Mouse (Mus musculus) CD4-positive helper T cell, adult 2 months (primary cell): ENCODE data around the gene Cul7.

Source experiments
- DNase-seq: peaks from one replicate; pipeline ENCODE4 v3.0.0-alpha.2; 2012; ENCODE audit warnings: low read depth, missing footprints, low spot score

Gene Cul7

DNA sequence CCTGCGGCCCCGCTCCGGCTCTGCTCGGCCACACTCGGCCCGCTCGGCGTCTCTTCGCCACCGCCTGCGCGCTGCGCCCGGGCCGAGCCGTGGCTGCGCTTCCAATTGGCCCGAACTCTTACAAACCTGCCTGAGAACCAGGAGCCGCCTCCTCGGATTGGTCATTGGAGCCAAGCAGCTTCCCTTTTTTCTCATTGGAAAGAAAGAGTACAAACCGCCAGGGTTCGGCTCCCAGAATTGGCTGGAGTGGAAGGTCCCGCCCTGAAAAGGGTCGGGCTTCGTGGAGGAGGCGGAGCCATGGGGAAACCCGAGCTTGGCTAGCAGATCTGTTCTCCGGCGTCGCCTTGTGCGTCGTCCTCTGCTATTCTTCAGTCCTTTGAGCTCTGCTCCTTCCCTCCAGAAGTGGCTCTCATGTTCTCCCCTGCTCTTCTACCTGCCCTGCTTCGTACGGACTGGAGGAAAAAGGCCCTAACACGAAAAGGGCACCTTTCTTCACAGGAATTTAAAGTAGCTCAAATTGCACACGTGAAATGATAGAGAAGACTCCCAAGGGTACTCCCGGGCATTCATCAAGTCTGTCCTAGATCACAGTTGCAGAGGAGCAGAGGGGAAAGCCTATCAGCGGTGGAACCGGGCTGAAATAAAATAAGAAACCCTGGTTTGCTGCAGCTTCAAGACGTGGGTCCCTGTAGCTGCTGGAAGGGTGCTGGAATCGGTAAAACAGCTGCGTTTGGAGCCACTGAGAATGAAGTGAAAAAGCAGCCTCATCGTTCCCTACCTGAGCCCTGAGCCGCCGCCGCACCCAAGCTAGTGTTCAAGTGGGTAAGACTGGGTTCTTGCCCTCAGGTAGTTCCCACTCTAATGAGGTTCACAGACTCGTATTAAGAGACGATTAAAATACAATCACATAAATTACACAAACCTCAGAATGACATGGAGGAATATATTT is 55.0 kb downstream of the Cul7 start, which contains the start of gene Ppp2r5d:
Ppp2r5d (minus strand) TSS at position 225 of the 949 bp plus-strand sequence.
- peak; percentile 97 for DNase-seq

DNA sequence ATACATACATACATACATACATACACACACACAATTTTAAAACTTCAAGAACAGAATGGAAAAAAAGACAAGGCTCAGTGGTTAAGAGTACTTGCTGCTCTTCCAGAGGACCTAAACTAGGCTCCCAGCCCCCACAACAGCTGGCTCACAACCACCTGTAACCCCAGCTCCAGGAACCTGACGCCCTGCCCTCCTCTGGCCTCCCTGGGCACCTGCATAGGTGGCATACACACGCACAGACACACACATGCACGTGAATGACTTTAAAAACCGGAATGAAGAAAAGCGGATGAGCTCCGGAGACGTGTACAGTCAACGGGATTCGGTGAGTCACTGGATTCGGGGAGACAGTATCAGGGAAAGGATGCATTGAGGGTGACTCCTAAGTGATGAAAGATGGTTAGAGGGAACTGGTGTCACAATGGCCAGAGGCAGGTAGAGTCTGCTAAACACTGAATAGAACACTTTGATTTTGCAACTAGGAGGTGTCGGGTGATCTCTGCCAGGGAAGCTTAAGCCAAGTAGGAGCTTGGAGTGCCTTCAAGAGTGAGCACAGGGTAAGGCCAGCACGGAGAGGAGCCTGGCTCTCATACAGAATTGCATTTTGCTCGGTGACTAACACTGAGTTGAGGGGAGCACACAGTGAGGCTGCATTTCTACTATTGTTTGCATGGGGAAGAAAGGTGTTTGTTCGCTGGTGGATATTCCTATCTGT is 56.4 kb downstream of the Cul7 start:
- no peak for DNase-seq

DNA sequence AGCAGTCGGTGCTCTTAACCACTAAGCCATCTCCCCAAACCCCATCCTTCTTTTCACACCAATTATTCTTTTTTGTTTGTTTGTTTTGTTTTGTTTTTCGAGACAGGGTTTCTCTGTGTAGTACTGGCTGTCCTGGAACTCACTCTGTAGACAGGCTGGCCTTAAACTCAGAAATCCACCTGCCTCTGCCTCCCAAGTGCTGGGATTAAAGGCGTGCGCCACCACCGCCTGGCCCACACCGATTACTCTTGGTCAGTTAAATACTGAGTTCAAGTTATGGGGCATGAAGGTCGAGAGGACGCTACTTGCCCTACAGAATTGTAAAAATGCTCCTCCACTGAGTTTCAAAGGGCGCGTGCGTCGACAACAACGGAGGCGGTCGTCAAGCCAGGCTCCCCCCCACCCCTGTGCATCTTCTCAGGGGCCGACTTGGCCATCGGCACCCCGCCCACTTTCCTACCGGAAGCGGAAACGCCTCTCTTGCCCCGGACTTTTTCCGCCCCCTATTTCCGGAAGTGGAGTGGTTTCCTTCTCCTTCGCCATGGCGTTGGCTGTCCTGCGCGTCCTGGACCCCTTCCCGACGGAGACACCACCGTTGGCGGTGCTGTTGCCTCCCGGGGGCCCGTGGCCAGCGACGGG is 60.9 kb downstream of the Cul7 start, which contains the start of gene Pex6:
Pex6 (plus strand) TSS at position 505 of the 639 bp plus-strand sequence.
- peak; percentile 93 for DNase-seq

DNA sequence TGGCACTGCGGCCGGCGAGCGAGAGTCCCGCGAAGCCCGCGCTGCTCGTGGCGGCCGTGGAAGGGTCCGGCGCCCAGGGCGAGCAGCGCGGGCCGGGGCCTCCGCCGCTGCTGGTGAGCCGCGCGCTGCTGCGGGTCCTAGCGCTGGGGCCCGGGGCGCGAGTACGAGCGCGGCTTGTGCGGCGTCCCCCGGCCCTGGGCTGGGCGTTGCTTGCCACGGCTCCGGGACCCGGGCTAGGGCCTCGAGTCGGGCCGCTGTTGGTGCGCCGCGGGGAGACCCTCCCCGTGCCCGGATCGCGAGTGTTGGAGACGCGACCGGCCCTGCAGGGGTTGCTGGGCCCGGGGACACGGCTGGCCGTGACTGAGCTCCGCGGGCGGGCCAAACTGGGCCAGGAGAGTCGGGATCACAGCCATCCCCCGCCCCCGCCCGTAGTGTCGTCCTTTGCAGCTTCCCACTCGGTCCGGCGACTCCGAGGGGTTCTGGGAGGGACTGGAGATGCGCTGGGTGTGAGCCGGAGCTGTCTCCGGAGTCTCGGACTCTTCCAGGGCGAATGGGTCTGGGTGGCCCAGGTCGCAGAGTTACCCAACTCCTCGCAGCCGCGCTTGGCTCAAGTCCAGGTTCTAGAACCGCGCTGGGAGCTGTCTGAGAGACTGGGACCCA is 61.6 kb downstream of the Cul7 start:
- peak; percentile 31 for DNase-seq

DNA sequence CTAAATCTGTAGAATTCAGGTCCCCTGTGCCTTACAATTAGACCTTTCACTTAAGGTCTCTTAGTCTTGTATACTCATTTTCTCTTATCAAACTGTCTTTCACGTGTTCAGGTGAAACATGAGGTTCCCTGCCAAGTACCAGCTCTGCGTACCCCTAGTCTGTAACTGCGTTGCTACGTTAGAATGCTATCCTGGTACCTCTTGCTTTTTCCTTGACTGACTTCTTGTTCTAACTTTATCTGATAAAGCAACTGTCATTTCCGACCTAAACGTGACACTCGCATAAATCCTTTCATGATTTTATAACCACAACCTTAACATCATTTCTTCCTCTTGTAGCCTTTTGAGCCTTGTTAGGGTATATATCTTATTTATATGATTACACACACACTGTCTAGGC is 62.3 kb downstream of the Cul7 start:
- DNase-seq, result peak; percentile 66

GRCm38 (mm10) chr17:46713849-46714248 is 63.7 kb downstream of the Cul7 start:
- no peak for DNase-seq
